Mouse (Mus musculus) mouse trophoblast stem cell (cell line): Measurements from ENCODE around the gene Ogfod1.

Experiments used
- in situ Hi-C, 2 experiments: fragments of 300-500 bp; cut with MseI, MboI; formaldehyde crosslinking; loops; 2 replicates in 1 of 2; 3 replicates in 1 of 2; pipeline ENCODE4 v1.15.1; 2025

Gene Ogfod1

GRCm38 (mm10) chr8:94068793-94069192, 31.8 kb downstream of the Ogfod1 start:
- in situ Hi-C loops = no loop called here

GRCm38 (mm10) chr8:94076461-94077192, 39.6 kb downstream of the Ogfod1 start:
- in situ Hi-C loops = no loop called here

- in situ Hi-C loops = no loop called here
These were observed 51.0 kb downstream of the Ogfod1 start for GRCm38 (mm10) chr8:94087964-94088363.

DNA sequence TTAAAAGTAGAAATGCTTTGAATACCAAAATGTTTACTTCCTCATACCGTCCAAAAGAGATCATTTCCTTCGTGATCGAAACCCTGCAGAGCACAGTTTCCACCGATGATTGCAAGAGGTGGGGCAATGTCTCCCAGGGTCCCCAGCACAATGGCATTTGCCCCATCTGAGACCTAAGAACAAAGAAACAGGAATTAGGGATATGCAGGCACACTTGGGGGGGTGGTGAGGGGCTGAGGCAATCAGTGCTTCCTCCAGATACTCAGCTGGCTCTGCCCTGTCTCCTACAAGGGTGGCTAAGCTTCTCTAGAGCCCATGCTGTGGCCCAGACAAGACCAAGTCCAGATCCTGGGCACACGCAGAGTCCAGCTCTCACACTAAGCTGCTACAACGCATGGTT, 52.7 kb downstream of the Ogfod1 start:
- in situ Hi-C loops = no loop called here

GRCm38 (mm10) chr8:94092848-94093247, 55.9 kb downstream of the Ogfod1 start:
- in situ Hi-C loops = no loop called here

GRCm38 (mm10) chr8:94094281-94094680, 57.3 kb downstream of the Ogfod1 start:
- in situ Hi-C loops = no loop called here

- in situ Hi-C loops = no loop called here
These were observed 61.3 kb downstream of the Ogfod1 start, which contains the start of gene Bbs2 for GRCm38 (mm10) chr8:94098081-94098974. Gene Bbs2, minus strand, starts transcription at chr8:94098928.

DNA sequence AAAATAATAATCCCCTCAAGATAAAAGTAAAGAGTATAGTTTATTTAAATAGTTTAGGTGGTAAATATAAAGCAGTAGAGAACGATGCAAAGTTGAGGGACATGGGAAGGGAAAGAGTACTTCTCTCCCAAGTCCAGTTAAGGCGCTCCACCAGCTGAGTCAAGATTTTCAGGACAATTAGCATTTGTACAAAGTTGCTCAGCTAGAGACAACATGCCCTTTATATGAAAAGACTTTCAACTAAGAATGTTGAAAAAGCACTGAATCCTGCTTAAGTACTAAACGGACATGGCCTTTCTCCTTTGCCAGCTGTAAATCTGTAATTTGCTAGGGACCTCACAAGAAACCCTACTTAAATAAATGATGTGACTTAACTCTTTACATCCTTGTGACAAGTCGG, 62.0 kb downstream of the Ogfod1 start:
- in situ Hi-C loops = no loop called here

DNA sequence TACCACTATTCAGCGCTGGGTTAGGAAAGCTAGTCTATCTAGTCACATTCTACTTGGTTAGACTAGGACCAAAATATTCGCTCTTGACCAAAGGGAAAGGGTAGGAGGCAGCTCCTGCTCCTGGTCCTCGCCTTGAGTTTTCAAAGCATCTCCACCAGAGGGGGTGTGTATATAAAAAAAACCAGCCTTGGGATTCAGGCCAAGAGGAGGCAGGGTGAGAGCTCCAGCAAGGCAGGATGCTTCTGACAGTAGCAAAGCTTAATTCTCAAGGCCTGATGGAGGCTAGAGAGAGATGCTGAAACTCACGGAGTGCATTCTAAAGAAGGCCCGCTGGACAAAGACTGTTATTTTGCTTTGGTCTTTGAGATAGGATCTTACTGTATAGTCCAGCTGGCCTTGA, 67.1 kb downstream of the Ogfod1 start:
- in situ Hi-C loops = loop anchor here (10.0 kb wide), 2 partner anchors 91 to 101 kb away; no protein-coding TSS in a partner anchor

GRCm38 (mm10) chr8:94107871-94108270, 70.9 kb downstream of the Ogfod1 start:
- in situ Hi-C loops = loop anchor here (10.0 kb wide), 2 partner anchors 87 to 97 kb away; no protein-coding TSS in a partner anchor

- in situ Hi-C loops = loop anchor here (10.0 kb wide), 2 partner anchors 85 to 95 kb away; no protein-coding TSS in a partner anchor
These were observed 72.4 kb downstream of the Ogfod1 start for GRCm38 (mm10) chr8:94109396-94109795.

- in situ Hi-C loops = loop anchor here (10.0 kb wide), 2 partner anchors 85 to 95 kb away; no protein-coding TSS in a partner anchor
These were observed 72.8 kb downstream of the Ogfod1 start for GRCm38 (mm10) chr8:94109835-94110234.

GRCm38 (mm10) chr8:94110526-94111177, 73.7 kb downstream of the Ogfod1 start:
- in situ Hi-C loops = no loop called here

DNA sequence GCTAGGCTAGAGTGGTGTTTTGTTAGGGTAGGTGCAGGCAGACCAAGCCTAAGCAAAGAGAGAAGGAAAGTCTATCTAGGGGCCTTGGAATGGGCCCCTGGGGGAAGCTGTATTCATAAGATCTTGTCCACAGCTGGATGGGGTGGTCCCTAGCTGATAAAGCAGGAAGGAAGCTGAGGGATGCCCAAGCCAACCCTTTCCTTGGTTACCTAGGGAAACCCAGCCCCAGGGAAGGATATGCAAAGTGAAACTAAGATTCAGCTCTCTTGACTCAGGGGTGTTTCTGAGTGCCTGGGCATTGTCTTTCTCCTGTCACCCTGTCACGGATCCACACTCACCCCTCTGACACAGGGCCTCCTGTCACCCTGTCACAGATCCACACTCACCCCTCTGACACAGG, 76.4 kb downstream of the Ogfod1 start:
- in situ Hi-C loops = no loop called here

DNA sequence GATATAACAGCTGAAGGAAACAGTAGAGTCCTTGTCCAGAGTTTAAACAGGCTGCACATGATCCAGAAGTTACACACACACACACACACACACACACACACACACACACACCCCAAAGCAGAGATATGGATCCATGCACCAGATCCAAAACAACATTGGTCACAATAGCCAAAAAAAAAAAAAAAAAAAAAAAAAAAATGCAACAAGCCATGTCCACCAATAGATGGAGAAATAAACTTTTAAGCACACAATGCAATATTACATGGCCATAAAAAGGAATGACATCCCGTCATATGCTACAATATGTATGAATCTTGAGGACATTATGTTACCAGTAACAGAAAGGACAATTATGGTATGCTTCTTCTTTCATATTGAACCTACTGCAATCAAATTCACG, 77.0 kb downstream of the Ogfod1 start:
- in situ Hi-C loops = no loop called here
